Mouse (Mus musculus): ENCODE measurements at regions not wholly inside any gene's neighbourhood (a gene's known extent, or its start where the extent isn't known, plus 50 kb on each side); places are given as distances from the start of the nearest gene placed in this dataset.

DNA sequence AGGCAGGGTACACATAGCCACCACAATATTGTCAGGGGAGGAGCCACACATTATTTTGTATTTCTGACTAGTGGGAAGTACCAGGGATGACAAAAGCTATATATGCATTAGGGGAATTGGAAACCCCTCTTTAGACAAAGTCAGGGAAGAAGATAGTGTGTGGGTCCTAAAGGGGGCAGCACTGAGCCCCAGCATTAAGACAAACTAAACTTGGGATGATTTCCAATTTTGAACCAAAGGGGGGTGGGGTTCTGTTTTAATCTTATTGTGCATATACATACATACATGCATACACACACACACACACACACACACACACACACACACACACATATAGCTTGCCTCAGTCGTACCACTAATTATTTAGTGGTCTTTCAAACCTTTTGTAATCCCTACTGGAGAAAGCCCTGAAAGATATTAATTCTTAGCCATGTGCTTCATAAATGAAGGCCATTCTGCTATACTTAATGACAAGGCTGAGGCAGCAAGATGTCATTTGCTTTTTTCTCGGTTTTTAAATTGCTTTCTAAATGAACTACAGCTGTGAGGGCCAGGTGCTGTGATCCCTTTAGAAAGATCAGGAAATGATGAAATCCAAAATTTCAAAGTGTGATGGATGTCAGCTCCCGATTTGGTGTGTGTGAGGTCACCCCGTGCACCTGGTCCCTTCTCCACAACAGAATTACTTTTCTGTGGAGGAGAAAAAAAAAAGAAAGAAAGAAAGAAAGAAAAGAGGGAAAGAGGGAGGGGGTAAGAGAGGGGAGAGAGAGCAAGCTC, 523.5 kb downstream of the Rnf144a start:
- peak; percentile 45 for DNase-seq

DNA sequence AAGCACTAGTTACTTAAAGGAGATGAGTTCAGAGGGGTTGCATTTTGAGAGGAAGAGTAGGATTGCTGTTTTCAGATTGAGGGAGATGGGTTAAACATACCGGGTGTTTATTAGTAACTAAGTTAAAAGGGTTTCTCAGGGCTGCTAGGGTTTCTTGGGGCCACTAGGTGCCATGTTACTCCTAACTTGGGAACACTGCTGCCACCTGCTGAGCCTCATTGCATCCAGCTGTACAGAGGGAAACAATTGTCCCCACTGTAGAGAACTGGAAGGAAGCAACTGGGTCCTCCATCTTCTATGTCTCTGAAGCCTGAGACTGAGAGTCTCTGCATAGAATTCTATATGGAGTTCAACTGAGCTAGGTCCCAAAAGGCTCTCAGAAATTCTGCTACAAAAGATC, 524.3 kb downstream of the Rnf144a start:
- peak; percentile 66 for DNase-seq

DNA sequence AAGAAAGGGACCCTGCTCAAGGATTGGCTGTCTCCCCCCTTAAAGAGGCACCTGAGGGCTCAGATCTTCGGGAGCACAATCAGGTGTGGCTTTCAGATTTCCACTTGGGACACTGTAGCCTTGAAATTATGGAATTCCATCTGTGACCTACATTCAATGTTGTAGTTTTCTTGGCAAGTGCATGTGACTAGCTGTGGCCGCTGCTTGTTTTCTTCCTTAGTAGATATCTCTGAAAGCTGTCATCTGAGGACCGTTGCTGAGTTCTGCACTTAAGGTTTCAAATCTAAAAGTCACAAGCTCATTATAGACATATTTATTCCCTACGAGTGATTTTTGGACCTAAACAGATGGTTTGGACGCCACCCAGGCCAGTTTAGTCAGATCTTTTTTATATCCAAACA, 531.3 kb downstream of the Rnf144a start:
- peak; percentile 68 for DNase-seq

DNA sequence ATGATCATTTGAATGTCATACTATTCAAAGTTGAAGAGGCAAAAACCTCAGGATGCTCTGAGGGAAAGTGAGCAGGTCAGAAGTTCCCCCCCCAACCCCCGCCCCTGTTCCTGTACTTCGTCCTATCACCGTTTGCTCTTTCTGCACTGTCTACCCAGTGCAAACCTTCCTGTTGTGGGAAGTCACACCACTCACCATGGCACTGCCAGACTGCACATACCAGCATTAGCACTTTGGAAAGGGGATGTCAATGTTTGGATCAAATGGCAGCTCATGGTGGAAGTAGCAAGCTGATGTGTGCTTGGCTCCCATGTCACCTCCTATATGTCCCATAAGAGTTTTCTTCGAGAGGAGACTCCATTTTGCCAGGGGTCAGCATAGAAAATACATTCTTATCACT, 543.2 kb downstream of the Rnf144a start:
- peak; percentile 68 for DNase-seq

DNA sequence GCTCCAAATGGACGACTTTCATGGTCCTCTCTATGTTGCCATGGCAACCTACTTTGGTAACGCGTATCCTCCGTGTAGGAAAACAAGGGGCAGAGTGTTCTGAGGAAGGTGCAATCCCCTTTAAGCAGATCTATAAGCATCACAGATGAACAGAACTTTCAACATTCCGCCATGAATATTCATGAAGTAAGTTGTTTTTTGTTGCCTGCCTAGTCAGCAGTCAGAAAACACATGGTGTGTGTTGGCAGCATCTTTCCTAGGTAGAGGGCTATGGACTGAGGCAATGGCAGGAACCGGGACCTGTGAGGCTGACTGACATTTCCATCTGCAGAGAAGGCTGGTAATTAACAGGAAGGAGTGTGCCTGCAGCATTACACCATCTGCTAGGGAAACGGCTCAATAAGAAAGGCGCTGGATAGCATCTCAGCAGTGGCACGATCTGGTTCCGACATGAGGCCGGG, 544.0 kb downstream of the Rnf144a start:
- peak; percentile 79 for DNase-seq

DNA sequence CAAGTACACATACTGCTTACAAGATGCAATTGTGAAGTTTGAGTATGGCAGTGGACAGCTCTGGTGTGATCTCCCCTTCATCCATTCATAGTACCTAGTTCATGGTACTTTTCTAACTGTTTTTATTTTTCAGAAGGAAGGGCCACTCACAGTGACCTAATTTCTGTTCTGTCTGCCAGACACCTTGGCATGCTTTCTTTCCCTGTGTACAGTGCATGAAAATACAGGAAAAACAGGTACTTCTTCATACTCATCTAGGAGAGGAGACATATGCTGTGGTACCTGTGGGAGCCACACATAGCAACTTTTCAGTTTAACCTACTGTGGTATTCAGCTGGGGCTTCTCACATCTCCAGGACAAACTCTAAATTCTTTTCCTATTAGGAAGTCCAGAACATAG, 545.2 kb downstream of the Rnf144a start:
- peak; percentile 7 for DNase-seq

DNA sequence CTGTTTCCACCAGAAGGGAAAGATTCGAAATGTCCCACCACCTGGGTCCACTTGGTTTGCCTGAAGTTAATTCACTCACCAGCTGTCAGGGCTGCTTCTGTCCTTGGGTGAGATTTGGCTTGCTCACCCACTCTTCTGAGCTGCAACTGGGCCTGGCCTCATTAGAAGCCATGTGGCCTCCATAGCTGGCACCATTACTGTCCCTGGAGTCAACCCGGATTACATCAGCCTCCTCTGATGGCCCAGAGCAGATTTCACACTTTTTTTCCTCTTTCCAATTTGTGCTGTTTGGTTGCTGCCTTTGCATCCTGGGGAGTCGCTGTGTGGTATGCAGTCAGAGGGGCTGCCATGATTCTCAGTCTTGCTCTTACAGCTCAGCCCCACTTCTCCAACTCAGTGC, 550.0 kb downstream of the Rnf144a start:
- DNase-seq = peak; percentile 92

DNA sequence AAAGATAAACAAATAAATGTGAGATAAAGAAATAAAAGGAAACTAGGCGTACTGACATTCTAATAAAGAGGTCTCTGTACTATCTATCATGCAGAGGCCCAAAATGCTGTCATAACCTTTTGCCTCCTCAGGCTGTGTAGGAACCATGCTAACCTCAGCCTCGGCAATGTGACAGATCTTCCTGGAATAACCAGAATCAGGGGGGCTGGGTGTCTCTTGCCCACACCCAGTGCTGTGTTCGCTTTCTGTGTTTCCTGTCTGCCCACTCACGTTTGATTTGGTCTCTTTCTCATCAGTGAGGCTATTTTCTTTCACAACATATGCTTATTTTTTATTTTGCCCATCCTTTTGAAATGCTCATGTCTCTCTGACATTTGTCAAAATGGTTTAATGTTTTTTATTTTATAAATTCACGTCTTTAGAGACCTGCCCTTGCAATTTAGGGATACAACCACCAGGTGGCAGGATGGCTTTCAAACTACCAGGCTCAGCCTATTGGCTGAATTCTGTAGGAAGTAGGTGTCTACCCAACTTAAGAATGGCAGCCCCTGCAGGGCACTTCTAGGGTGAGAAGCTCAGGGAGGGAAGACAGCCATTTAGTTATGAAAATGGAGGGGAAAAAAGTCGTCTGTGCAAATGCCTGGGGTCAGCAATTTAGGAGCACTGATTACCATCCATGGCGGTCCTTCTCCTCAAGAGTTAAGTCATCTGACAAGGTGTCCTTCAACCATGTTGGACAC, 550.8 kb downstream of the Rnf144a start:
- DNase-seq = peak; percentile 81

DNA sequence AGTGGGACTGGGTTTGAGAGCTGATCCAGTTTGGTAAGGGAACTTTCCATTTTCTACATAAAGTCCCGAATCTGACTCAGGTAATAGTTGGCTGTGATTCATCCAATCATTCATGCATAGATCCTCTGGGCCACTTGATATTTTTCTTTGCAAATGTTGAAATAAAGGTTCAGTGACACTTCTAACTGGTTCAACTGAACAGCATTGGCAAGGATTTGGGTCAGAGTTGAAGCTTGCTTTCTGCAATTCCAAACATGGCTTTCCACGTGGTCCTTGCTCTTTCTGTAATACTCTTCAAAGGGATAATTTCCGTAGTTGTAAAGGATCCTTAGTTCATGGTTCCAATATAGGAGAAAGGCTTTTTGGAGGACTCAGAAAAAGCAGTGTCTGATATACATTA, 554.0 kb downstream of the Rnf144a start:
- DNase-seq = no peak

DNA sequence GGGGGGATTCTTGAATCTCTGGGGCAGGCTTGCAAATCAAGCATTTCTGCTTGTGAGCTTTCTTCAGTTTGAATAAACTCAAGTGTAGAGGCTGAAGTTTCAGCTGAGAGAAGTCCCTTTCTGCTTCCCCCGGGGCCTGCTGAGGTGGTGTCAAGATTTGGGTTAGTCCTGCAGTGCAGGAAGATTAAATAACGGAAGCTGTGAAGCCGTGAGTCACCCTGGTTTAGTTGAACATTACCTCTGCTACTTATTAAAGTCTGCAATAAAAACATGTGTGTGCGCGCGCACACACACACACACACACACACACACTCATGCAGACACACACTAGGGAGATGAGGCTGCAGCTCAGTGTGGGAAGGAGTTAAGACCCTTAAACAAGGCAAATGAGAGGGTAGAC, 556.7 kb downstream of the Rnf144a start:
- peak; percentile 44 for DNase-seq

DNA sequence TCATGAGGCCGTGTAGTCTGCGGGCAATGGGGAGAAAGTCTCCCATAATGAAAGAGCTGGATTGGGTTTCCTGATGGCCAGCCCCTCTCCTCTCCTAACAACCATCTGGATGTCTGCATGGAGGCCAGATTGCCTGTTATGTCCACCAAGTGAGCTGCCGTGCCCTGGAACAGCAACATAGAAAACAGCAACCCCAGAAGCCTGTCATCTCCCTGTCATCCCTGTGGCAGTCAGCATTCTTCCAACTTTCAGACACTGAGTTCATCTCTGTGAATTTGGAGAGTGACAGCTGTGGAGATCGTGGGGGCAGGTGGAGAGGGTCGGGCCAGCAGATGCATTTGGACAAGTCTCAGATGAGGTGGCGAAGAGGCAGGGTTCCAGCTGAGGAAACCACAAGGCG, 585.0 kb downstream of the Rnf144a start:
- no peak for DNase-seq

DNA sequence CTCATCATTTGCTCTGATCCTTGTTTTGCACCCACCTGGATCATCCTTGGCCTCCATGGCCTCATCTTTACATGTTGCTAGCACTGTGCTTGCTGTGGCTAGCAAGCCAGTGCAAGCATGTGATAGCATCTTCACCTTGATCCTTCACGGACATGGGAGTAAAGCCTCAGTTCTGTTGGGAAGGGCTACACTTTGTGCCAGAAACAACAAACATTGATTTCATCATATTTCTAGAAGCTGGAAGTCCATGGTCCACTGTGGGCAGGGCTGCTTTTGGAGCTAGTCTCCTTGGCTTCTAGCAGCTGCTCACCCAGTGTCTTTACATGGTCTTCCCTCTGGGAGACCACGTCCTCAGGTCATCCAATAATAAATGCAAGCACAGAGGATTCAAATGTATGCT, 587.1 kb downstream of the Rnf144a start:
- DNase-seq = no peak

DNA sequence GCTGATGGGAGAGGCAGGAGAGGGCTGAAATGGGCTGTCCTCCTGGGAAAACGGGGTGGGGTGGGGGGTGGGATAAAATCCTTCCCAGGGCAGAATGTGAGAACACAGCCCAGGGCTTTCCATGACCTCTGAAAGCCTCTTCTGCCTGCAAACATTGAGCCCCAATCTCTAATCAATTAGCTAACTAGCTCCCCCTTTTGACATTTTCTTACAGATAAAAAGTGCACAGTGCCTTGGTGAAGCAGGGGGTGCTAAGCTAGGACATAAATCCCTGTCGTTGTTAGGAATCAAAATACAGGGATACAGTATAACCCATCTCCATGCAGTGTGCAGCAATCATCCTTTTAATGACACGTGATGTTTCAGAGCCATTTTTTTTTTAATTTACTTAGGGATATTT, 588.1 kb downstream of the Rnf144a start:
- no peak for DNase-seq

DNA sequence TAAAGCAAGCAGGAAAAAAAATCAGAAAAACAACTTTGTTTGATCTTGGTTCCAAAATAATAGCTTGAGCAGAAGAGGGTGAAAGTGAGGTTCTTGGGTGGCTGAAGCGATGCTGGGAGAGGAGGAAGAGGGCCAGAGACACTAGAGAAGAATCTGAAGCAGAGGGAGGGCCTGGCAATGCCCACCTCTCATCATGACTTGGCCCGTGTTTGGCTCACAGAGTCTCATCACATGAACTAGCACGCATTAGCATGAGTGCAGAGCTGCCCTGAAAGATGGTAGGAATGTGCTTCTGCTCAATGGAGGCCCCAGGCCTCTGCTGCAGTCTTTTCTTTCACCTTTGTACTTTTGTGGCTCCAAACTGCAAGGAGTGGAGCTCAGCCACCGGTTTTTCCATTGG, 588.6 kb downstream of the Rnf144a start:
- DNase-seq = no peak

DNA sequence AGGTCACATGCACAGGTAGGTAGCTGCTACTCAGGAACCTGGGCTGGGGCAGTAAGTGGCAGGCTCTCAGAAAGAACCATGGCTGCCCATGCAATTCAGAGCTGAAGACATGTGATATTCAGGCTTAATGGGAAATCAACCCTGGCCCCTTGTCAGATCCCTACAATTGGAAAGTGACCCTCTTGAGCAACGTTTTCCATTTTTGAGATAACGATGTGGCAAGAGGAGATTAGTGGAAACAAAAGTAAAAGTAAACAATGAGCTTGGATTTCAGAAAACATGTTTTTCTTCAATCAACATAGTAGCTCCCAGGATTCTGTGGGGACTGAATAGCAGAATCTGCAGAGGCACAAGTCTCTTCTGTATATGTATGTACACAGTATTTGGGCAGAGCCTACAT, 598.8 kb downstream of the Rnf144a start:
- DNase-seq = no peak

DNA sequence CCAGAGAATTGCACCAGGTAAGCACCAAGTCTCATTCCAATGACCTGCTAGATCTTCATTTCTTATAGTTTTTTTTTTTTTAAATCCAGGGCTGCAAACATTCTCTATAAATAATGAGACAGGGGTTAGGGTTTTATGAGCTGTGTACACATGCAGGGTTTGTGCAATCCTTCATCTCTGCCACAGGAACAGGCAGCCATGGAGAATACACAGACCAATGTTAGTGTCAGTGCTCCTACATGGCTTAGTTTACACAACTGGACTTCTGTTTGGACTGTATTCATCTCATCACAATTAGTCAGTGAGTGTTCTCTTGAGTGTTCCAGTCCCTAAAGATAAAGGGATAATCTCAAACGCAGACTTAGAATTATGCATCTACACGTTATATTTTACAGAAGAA, 620.0 kb downstream of the Rnf144a start:
- DNase-seq = no peak

DNA sequence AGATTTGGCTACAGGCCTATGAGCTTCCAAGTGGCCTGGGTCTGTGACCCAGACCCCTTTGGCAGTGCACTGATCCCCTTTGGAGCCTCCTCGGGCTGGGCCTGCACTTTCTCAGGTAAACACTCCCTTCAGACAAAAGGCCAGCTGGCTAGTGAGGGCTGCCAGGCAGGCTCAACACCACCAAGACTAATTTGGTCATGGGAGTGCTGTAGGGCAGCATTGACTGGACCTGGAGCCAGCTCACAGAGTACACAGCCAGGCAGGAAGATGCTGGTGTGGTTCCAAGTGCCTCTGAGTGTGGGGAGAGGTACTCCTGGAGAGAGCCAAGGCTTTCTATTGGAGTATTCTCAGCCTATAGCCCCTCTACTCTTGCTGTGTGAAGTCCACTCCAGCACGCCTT, 620.5 kb downstream of the Rnf144a start:
- DNase-seq = peak; percentile 87

DNA sequence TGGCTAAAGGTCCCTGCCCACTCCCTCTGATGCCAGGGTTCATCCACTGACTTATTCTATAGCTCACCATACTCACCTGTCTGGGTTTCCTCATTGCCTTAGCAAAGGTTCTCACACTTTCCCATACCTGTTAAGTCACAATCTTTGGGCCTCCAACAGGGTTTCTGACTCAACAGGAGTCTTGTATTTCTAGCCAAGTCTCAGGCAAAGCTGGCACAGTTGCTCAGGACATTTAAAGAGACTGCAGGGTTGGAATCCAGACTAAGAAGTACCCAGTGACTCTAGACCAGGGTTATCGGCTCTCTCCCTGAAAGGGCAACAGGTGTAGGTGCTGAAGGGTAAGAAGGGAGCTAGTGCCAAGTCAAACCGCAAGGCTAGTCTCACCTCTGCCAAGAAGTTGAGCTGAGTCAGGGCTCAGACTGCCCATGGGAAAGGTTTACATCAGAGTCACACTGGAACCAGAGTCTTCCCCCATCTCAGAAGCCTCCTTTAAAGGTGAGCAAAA, 622.4 kb downstream of the Rnf144a start:
- no peak for DNase-seq

DNA sequence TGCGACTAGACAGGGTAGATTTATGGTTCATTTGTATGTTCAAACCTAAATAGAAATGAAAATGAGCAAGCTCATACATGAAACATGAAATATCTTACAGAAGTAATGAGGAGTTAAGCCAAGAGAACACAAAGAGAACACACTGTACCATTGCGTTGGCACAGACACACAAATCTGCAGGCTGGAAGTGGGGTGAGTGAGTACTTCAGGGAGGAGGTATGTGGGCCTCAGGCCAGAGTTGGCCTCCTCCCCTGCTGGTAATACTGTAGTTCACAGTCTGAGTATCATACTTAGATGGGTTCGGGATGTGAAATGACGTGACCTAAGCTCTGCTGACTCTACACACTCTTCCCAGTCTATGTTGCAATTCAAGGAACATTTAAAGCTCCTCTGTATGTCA, 624.1 kb downstream of the Rnf144a start:
- DNase-seq = peak; percentile 78

DNA sequence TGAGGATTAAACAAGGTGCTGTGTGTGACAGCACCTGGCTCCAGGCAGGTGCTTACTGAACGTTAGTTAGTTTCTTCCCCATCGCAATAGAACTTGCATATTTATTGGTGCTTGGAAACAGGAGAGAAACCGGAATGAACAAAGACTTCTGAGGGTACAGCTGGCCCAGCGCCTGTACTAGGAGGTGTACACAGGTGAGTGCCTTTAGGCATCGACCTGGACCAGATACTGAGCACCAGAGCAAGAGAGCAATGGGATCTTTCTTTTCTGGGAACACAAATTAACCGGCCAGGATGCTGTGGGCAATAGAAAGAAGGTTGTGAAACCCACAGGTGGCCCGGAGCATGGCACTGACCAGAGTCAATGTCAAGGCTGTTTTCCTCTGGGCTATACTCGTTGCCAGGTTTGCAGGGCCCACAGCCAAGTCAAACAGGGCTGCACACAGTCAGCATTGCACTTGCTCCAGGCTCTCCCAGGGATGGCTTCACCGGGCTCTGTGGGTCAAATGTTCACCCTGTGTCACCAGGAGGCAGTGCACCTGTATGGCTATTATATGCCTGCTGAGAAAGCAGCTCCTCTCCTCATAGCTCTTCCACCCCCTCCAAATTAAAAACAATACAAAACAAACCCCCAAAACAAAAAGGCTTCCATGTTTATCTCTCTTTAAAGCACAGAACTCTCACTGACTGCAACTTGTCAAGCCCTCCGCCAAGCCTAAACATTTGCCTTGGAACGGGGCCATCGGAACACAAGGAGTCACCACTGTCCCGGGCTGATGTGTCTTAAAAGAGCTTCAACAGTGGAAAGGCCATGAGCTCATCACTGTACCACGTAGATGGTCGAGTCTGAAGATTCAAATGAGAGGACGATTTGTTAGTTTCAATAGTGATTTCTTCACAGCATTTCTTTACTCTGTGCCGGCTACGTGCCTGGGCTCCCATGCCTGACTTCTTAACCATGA, 629.1 kb downstream of the Rnf144a start:
- DNase-seq = peak; percentile 88

DNA sequence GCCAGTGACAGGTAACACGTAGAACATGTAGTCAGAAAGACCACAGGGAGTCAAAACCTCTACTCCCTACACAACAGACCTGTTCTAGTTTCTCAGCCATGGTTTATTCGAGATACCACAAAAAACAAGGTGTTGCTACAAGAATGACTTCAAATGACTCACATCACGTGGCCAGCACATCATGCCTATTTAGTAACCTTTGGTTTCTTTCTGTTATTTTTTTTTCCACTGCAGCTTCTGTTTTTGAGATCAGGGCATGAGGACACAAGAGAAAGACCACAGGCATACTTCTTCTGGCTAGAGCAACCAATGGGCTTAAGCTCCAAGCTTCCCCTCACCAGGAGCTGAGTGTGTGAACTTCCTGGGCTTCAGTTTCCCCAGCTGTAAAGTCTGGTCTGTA, 630.7 kb downstream of the Rnf144a start:
- no peak for DNase-seq

DNA sequence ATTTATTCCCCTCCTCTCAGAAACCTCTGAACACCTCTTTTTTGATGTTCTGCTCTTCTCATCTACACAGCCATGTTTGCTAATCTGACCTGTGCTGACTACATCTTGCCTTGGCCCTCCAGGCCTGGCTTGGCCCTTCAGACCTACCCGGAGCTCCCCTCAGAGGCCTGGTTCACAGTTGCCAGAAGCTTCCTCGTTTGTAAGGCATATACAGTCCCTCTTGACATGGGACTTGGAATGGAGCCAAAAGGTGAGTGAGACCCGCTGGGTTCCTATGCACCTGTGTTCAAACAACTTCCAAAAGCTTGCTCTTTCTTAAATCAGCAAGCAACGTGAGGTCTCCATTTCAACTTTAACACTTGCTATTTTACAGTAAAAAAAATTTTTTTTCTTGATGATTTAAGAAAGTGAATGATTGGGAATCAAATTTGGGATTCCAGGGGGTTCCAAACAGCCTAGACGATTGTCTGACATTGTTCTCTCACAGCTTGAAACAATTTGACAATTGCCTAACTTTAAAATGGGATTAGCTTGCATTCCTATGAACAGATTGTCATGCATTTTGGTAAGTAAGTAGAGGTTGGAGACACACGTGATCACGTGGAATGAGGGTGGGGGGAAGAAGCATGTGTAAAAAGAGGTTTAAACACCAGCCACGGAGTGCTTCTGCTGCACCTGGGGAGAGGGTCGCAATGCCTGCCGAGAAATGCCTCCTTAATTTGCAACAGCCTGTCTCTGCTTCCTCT, 631.9 kb downstream of the Rnf144a start:
- DNase-seq = peak; percentile 82

All from heart, adult 11 months (tissue).